Mouse (Mus musculus): Measurements from ENCODE around the gene Cnga1. TPM values are rescaled to one million over a fixed set of nuclear protein-coding genes. Genes with fewer than 3 reads are reported as not detected.

Gene Cnga1
- polyA plus RNA-seq, 1 experiment from 2014 or later: not detected

DNA sequence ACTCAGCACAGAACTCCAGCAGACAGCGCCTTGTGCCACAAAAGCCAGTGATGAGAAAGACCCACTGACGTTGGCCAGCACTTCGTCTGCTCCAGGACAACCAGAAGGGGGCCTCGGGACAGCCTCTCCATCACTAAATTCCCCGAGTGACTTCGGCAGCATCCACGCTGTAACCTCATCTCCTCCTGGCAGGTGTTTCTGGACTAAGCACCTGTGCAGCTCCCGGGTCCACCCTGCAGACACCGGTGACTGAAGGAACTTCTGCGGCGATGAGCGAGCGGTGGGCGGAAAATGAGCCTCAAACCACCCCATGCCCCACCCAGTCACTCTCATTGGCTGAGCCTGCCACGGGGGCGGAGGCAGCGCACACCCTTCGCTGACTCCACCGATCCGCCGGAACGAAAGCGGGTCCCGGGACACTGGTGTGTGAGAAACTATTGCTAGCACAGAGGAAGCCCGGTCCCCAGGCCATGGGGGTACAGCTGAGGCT, 3.4 kb upstream of the Cnga1 start, which contains the start of gene Nipal1:
Gene Nipal1 (plus strand): TSS at position 378 of the 490 bp plus-strand sequence.
- H3K36me3 ChIP-seq (ENCODE audit: control insufficient read depth, insufficient read depth): no peaks in the 10 kb centered on the region
- H3K27me3 ChIP-seq (ENCODE audit: control insufficient read depth, insufficient read depth, low read depth, low read length): no peaks in the 10 kb centered on the region
- WGBS (ENCODE audit: insufficient replicate concordance): under 1% methylated on average over 25 of the region's 25 CpGs
- peak within 1 kb of the TSS; percentile 58 for H3K27ac ChIP-seq (ENCODE audit: low read length)
- peaks cover 4% of the 10 kb centered on the region; the same call in 1 of the 2 replicates for H3K4me1 ChIP-seq (ENCODE audit: control insufficient read depth, low read depth, low read length)
- peak within 1 kb of the TSS; percentile 59 for H3K9ac ChIP-seq (ENCODE audit: low read depth, low read length)
- H3K9me3 ChIP-seq (replicated peaks; ENCODE audit: control insufficient read depth, low read length): no peaks in the 10 kb centered on the region
- H3K4me2 ChIP-seq (ENCODE audit: low read depth, low read length): peak within 1 kb of the TSS; percentile 76
- peak within 1 kb of the TSS; percentile 62 for H3K4me3 ChIP-seq (ENCODE audit: low read depth, low read length)
- ATAC-seq (ENCODE audit: low read depth): peak; percentile 86

DNA sequence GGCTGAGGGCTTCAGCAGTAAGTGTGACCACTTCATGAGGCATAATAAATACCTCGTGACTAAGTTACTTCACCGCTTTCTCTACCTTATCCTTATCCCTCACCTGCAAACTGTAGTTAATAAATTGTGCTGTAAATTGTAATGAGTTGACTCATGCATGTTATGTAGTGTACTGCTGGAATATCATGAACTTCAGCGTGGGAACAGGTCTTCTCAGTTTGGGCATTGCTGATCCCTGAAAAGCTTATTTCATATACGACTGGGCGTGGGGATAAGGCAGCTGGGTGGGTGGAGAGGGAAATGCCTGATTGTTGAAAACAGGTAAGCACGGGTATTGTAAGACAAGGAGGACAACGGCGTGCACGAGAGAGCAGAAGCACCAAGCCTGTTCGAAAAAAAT, 2.9 kb upstream of the Cnga1 start:
- ATAC-seq (ENCODE audit: low read depth): no peak
- H3K27me3 ChIP-seq (ENCODE audit: control insufficient read depth, insufficient read depth, low read depth, low read length): no peaks in the 10 kb centered on the region
- H3K9me3 ChIP-seq (replicated peaks; ENCODE audit: control insufficient read depth, low read length): no peaks in the 10 kb centered on the region
- no peaks in the 10 kb centered on the region for H3K36me3 ChIP-seq (ENCODE audit: control insufficient read depth, insufficient read depth)
- H3K4me1 ChIP-seq (ENCODE audit: control insufficient read depth, low read depth, low read length): peaks cover 2% of the 10 kb centered on the region; the same call in 1 of the 2 replicates
- no peak overlapping the region for H3K27ac ChIP-seq (ENCODE audit: low read length)
- H3K9ac ChIP-seq (ENCODE audit: low read depth, low read length): no peak overlapping the region
- peak overlapping the region; percentile 62; the same call in 1 of the 2 replicates for H3K4me3 ChIP-seq (ENCODE audit: low read depth, low read length)
- WGBS (ENCODE audit: insufficient replicate concordance): 23% methylated on average over 10 of the region's 10 CpGs
- H3K4me2 ChIP-seq (ENCODE audit: low read depth, low read length): peak overlapping the region; percentile 76

DNA sequence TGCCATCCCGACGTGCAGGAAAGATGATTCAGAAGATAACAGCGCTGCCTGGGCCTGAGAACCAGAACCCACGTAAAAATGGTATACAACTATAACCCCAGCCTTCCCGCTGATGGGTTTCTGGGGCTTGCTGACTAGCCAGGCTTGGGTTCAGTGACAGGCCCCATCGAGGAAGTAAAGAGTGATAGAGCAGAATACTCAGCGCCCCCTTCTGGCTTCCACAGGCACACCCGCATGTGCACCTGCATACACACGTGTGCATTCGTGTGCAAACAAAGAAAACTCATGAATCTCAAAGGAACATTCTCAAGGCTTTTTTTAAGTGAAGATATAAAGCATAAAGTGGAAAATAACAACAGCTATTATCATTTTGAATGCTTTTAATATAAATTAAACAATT, 2.1 kb upstream of the Cnga1 start:
- 21% methylated on average over 10 of the region's 10 CpGs for WGBS (ENCODE audit: insufficient replicate concordance)
- Histone ChIP-seq H3K4me3 (ENCODE audit: low read depth, low read length) (no peak overlapping the region), H3K4me1 (ENCODE audit: control insufficient read depth, low read depth, low read length) (peaks cover 2% of the 10 kb centered on the region; the same call in 1 of the 2 replicates), H3K36me3 (ENCODE audit: control insufficient read depth, insufficient read depth) (no peaks in the 10 kb centered on the region), H3K27ac (ENCODE audit: low read length) (no peak overlapping the region), H3K4me2 (ENCODE audit: low read depth, low read length) (no peak overlapping the region), H3K9ac (ENCODE audit: low read depth, low read length) (no peak overlapping the region), H3K27me3 (ENCODE audit: control insufficient read depth, insufficient read depth, low read depth, low read length) (no peaks in the 10 kb centered on the region), H3K9me3 (replicated peaks; ENCODE audit: control insufficient read depth, low read length) (no peaks in the 10 kb centered on the region)
- ATAC-seq (ENCODE audit: low read depth): no peak

DNA sequence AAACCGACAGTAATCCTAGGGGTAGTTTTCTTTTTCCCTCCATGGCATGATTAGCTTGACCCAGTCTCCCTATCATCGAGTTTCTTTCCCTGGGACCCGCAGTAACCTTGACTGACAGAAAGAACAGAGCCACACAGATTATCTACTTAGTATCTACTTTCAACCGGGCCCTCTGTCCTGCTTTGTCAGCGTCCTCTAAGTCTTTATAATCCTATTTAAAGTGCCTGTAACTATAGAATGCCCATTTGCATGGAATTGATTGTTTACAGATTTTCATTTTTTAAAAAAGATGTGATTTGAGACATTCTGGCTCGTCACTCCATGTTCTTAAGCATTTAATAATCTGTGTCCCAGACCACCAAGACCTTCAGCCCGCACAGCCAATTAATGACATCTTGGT, 420 bp downstream of the Cnga1 start:
- no peak overlapping the region for H3K27ac ChIP-seq (ENCODE audit: low read length)
- H3K4me3 ChIP-seq (ENCODE audit: low read depth, low read length): no peak overlapping the region
- peaks cover 2% of the 10 kb centered on the region; the same call in 1 of the 2 replicates for H3K4me1 ChIP-seq (ENCODE audit: control insufficient read depth, low read depth, low read length)
- no peaks in the 10 kb centered on the region for H3K36me3 ChIP-seq (ENCODE audit: control insufficient read depth, insufficient read depth)
- no peak for ATAC-seq (ENCODE audit: low read depth)
- H3K9me3 ChIP-seq (replicated peaks; ENCODE audit: control insufficient read depth, low read length): no peaks in the 10 kb centered on the region
- H3K4me2 ChIP-seq (ENCODE audit: low read depth, low read length): no peak overlapping the region
- H3K9ac ChIP-seq (ENCODE audit: low read depth, low read length): no peak overlapping the region
- WGBS (ENCODE audit: insufficient replicate concordance): 54% methylated on average over 7 of the region's 7 CpGs
- no peaks in the 10 kb centered on the region for H3K27me3 ChIP-seq (ENCODE audit: control insufficient read depth, insufficient read depth, low read depth, low read length)

DNA sequence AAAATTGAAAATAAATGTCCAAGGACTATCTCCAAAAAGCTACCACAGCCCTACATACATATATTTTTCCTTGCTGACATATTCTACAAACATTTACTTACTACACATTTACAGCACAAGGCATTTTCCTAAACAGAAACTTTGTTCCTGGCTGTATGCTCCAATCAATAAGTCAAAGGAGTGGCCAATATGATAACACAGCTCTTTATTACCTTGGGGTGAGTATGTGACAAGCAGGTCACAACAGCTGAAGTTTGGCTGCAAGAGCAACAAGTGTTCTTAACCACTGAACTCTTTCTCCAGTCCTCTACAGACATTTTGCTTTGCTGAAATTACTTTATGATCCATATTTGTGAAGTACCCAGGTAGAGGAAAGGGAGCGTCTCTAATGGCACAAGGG, 4.0 kb downstream of the Cnga1 start:
- Histone ChIP-seq H3K9ac (ENCODE audit: low read depth, low read length) (no peak overlapping the region), H3K4me1 (ENCODE audit: control insufficient read depth, low read depth, low read length) (no peaks in the 10 kb centered on the region), H3K27ac (ENCODE audit: low read length) (no peak overlapping the region), H3K27me3 (ENCODE audit: control insufficient read depth, insufficient read depth, low read depth, low read length) (no peaks in the 10 kb centered on the region), H3K4me2 (ENCODE audit: low read depth, low read length) (no peak overlapping the region), H3K9me3 (replicated peaks; ENCODE audit: control insufficient read depth, low read length) (no peaks in the 10 kb centered on the region), H3K4me3 (ENCODE audit: low read depth, low read length) (no peak overlapping the region), H3K36me3 (ENCODE audit: control insufficient read depth, insufficient read depth) (no peaks in the 10 kb centered on the region)
- 87% methylated on average over 1 of the region's 1 CpGs for WGBS (ENCODE audit: insufficient replicate concordance)
- ATAC-seq (ENCODE audit: low read depth): no peak

DNA sequence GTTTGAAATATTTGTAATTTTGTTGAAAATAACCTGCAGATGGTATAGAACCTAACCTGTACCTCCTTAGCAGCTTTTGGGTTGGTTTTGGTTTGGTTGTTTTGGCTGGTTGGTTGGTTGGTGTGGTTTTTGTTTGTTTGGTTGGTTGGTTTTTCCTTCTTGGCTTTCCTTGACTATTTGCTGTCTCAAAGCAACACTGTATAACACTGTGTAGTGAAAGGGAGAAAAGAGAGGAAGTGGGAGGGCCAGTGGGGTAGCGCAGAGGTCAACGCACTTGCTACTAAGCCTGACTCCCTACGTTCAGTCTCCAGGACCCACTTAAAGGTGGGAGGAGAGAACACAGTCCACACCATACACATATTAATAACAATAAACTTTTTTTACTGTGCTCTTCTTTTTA, 7.5 kb downstream of the Cnga1 start:
- Histone ChIP-seq H3K9me3 (replicated peaks; ENCODE audit: control insufficient read depth, low read length) (no peaks in the 10 kb centered on the region), H3K36me3 (ENCODE audit: control insufficient read depth, insufficient read depth) (no peaks in the 10 kb centered on the region), H3K4me1 (ENCODE audit: control insufficient read depth, low read depth, low read length) (no peaks in the 10 kb centered on the region), H3K27me3 (ENCODE audit: control insufficient read depth, insufficient read depth, low read depth, low read length) (no peaks in the 10 kb centered on the region), H3K4me3 (ENCODE audit: low read depth, low read length) (no peak overlapping the region), H3K9ac (ENCODE audit: low read depth, low read length) (no peak overlapping the region), H3K4me2 (ENCODE audit: low read depth, low read length) (no peak overlapping the region), H3K27ac (ENCODE audit: low read length) (no peak overlapping the region)
- ATAC-seq (ENCODE audit: low read depth): no peak
- WGBS (ENCODE audit: insufficient replicate concordance): 63% methylated on average over 3 of the region's 3 CpGs

DNA sequence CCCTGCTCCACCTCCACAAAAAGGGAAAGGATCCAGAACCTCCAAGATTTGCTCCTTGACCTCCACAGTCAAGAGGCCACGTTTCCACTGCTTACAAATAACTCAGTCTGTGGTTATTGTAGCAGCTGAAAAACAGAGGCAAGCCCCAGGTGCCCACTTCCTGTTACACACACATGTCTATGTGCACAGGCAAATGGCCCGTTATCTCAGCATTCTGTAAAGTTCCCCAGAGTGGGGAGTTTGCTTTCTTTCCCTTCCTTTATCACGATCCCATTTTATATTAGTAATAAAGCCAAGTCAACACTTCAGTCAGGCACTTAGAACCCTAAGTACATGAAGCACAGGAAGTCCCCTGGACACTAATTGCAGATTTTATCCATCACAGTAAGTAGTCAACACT, 8.0 kb downstream of the Cnga1 start:
- Histone ChIP-seq H3K27me3 (ENCODE audit: control insufficient read depth, insufficient read depth, low read depth, low read length) (no peaks in the 10 kb centered on the region), H3K9me3 (replicated peaks; ENCODE audit: control insufficient read depth, low read length) (no peaks in the 10 kb centered on the region), H3K4me3 (ENCODE audit: low read depth, low read length) (no peak overlapping the region), H3K36me3 (ENCODE audit: control insufficient read depth, insufficient read depth) (no peaks in the 10 kb centered on the region), H3K9ac (ENCODE audit: low read depth, low read length) (no peak overlapping the region), H3K4me2 (ENCODE audit: low read depth, low read length) (no peak overlapping the region), H3K4me1 (ENCODE audit: control insufficient read depth, low read depth, low read length) (no peaks in the 10 kb centered on the region), H3K27ac (ENCODE audit: low read length) (no peak overlapping the region)
- whole genome bisulfite sequencing (ENCODE audit: insufficient replicate concordance): 15% methylated on average over 3 of the region's 3 CpGs
- ATAC-seq (ENCODE audit: low read depth): no peak

DNA sequence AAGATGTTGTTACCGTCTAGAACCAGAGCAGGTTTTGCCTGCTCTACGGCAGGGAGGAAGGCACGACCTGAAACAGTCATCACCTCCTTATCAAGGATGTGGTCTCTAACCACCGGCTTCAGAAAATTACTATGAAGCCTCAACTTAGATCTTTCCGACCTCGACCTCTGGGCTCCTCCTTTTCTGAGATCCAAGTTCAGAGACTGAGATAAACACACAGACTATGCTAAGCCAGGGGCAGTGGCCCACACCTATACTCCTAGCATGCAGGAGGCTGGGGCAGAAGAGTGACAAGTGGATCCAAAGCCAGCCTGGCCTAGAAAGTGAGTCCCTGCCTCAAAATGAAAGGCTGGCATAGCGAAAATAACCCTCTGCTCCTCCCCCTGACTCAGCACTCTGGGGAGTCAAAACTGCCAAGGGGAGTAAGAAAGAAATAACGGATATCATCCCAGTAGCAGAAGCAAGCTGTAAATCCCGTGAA, 9.2 kb downstream of the Cnga1 start:
- no peak for ATAC-seq (ENCODE audit: low read depth)
- no peaks in the 10 kb centered on the region for H3K36me3 ChIP-seq (ENCODE audit: control insufficient read depth, insufficient read depth)
- H3K27ac ChIP-seq (ENCODE audit: low read length): no peak overlapping the region
- no peaks in the 10 kb centered on the region for H3K27me3 ChIP-seq (ENCODE audit: control insufficient read depth, insufficient read depth, low read depth, low read length)
- H3K4me2 ChIP-seq (ENCODE audit: low read depth, low read length): no peak overlapping the region
- 28% methylated on average over 9 of the region's 9 CpGs for WGBS (ENCODE audit: insufficient replicate concordance)
- H3K4me1 ChIP-seq (ENCODE audit: control insufficient read depth, low read depth, low read length): no peaks in the 10 kb centered on the region
- H3K9ac ChIP-seq (ENCODE audit: low read depth, low read length): no peak overlapping the region
- H3K4me3 ChIP-seq (ENCODE audit: low read depth, low read length): no peak overlapping the region
- H3K9me3 ChIP-seq (replicated peaks; ENCODE audit: control insufficient read depth, low read length): no peaks in the 10 kb centered on the region

DNA sequence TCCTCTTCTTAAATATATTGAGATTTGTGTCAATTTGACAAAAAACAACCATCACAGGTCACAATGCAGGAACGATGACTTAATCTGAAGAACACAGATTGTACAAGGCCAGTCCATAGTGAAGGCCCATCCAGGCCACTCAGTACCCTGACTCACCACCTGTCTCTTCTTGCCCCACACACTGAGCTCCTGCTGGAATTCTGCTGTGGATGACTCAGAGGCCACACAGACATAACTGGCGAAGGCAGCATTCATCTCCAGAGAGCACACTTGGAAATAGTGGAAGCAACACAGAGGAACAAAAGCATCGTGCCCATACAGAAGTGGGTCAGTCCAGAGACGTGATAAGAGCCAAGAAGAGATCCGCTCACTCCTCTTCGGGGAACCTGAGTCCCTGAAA, 14.0 kb downstream of the Cnga1 start:
- Histone ChIP-seq H3K9ac (ENCODE audit: low read depth, low read length) (no peak overlapping the region), H3K9me3 (replicated peaks; ENCODE audit: control insufficient read depth, low read length) (no peaks in the 10 kb centered on the region), H3K4me1 (ENCODE audit: control insufficient read depth, low read depth, low read length) (no peaks in the 10 kb centered on the region), H3K4me2 (ENCODE audit: low read depth, low read length) (no peak overlapping the region), H3K27ac (ENCODE audit: low read length) (no peak overlapping the region), H3K4me3 (ENCODE audit: low read depth, low read length) (no peak overlapping the region), H3K36me3 (ENCODE audit: control insufficient read depth, insufficient read depth) (no peaks in the 10 kb centered on the region), H3K27me3 (ENCODE audit: control insufficient read depth, insufficient read depth, low read depth, low read length) (no peaks in the 10 kb centered on the region)
- 63% methylated on average over 6 of the region's 6 CpGs for WGBS (ENCODE audit: insufficient replicate concordance)
- ATAC-seq (ENCODE audit: low read depth): no peak

Data from liver, embryonic 16.5 days (tissue).